In the genomic region with DNA sequence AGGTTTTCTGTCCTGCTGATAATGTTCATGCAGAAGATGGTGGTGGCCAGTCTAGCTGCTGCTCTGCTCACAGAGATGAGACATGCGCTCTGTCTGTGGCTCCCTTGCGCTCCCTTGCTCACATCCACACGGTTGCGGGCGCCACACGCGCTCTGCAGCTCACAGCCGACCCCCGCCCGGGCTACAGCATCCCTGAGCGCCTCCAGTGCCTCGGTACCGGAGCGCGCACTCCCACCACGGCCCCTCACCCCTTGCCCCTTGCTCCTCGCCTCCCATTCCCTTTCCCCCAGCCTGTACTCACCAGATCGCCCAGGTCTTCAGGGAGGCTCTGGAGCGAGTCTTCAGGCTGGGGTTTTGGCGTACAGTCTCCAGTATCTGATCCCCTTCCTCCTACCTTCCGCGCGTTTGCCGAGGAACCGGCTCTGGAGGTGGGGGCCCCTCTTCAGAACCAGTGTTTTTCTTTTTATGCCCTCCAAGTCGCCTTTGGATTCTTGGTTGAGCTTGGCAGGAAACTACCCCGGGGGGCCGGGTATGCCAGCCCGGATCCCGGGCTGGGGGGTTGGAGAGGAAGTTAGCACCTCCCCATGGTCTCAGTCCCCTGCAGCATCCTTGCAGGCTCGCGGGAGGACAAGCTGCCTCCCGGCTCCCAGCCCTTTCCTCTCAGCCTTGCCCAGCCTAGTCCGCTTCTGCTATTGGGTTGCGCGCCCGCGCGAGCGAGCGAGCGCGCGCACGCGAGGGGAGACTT, we compare ENCODE assay signal across 7 mouse cellular contexts. TPM values are rescaled to one million over a fixed set of nuclear protein-coding genes. Genes with fewer than 3 reads are reported as not detected.
DNase-seq lines count a peak whose midpoint lies in the region; ATAC-seq and TF ChIP-seq lines count a peak whose summit lies in the region.

A gene (minus strand): TSS at position 691 of the 745 bp plus-strand sequence.

- H3K4me3 ChIP-seq in forebrain, embryonic 12.5 days (replicated peaks), result peak within 1 kb of the TSS; percentile 64

- H3K9me3 ChIP-seq in forebrain, embryonic 12.5 days, result no peaks in the 10 kb centered on the region

- peaks cover 4% of the 10 kb centered on the region; the same call in 1 of the 2 replicates for H3K4me1 ChIP-seq in forebrain, embryonic 12.5 days

- peak within 1 kb of the TSS; percentile 77 for H3K9ac ChIP-seq in forebrain, embryonic 12.5 days

- H3K36me3 ChIP-seq in forebrain, embryonic 12.5 days (replicated peaks), result no peaks in the 10 kb centered on the region

- peak; percentile 60 for DNase-seq in R1 (ENCODE audit: low read depth, low spot score)
- peak; percentile 95 for DNase-seq in brain, embryonic 14.5 days (ENCODE audit: low read depth)
- DNase-seq in hindlimb bud, embryonic 11.5 days (ENCODE audit: extremely low spot score, low read depth, low spot score), result peak; percentile 54
- DNase-seq in left cerebral cortex, postnatal 4 days, result peak; percentile 89
- DNase-seq in ovary, postnatal 14 days (ENCODE audit: low spot score), result peak; percentile 27
- no peak for DNase-seq in T-cell, adult 2 months (ENCODE audit: low spot score)

- TF ChIP-seq POLR2A in brain, embryonic 14.5 days (IDR thresholded peaks at IDR 0.05; ENCODE audit: borderline replicate concordance, extremely low read depth, insufficient read depth, insufficient read length, poor library complexity, severe bottlenecking), result peak; percentile 24; the same call in 1 of the 2 replicates

- intact Hi-C loops in left cerebral cortex, postnatal 4 days (cut with DNase I), result no loop called here

- ATAC-seq in forebrain, embryonic 12.5 days (ENCODE audit: low FRiP score), result peak; percentile 96

- under 1% methylated on average over 46 of the region's 46 CpGs for WGBS in forebrain, embryonic 12.5 days

- TF ChIP-seq CTCF in brain, embryonic 14.5 days (IDR thresholded peaks at IDR 0.05; ENCODE audit: borderline replicate concordance, extremely low read depth, insufficient read depth, insufficient read length), result no peak

- peak within 1 kb of the TSS; percentile 71 for H3K4me2 ChIP-seq in forebrain, embryonic 12.5 days

- H3K27me3 ChIP-seq in forebrain, embryonic 12.5 days, result no peaks in the 10 kb centered on the region

- H3K27ac ChIP-seq in forebrain, embryonic 12.5 days, result peak within 1 kb of the TSS; percentile 88

RNA-seq across cellular contexts. Expression of the gene that starts here (rescaled TPM):
- polyA plus RNA-seq in brain, embryonic 14.5 days (2012; rRNA removed), result 26.7 and 39.9 TPM in 2 replicates
- polyA plus RNA-seq in forebrain, embryonic 12.5 days (2016; fragmentation: Nextera tagmentation; extraction: Ambion mirVana), result 9.8 and 10.8 TPM in 2 replicates
- total RNA-seq in left cerebral cortex, postnatal 4 days (2021), result 10 to 100 TPM; 83.3 to 86.1 TPM
